ENCODE assay signal across 18 mouse cellular contexts in genomic region chr17:50284845-50285244, GRCm38 (mm10). TPM values are rescaled to one million over a fixed set of nuclear protein-coding genes. Genes with fewer than 3 reads are reported as not detected.
"Had no signal": no experiment of that assay in that cellular context is flagged by ENCODE, and none has a peak within 500 bp of the region (broad histone marks: within the 10 kb centered on the region; RNA-seq: fewer than 3 reads in every experiment).

No protein-coding gene starts in this region.

- H3K27me3 ChIP-seq: midbrain, embryonic 13.5 days; midbrain, embryonic 15.5 days; neural tube, embryonic 12.5 days had no signal

- H3K4me1 ChIP-seq: midbrain, embryonic 13.5 days; midbrain, embryonic 15.5 days; neural tube, embryonic 12.5 days had no signal

- H3K36me3 ChIP-seq: midbrain, embryonic 13.5 days; midbrain, embryonic 15.5 days; neural tube, embryonic 12.5 days had no signal

- H3K9ac ChIP-seq: lung, embryonic 14.5 days; midbrain, embryonic 13.5 days; midbrain, embryonic 15.5 days; neural tube, embryonic 12.5 days had no signal

- H3K27ac ChIP-seq: midbrain, embryonic 13.5 days; midbrain, embryonic 15.5 days; neural tube, embryonic 12.5 days had no signal

- H3K9me3 ChIP-seq: midbrain, embryonic 13.5 days; midbrain, embryonic 15.5 days; neural tube, embryonic 12.5 days had no signal

- H3K4me3 ChIP-seq: midbrain, embryonic 13.5 days; midbrain, embryonic 15.5 days; neural tube, embryonic 12.5 days had no signal

- ATAC-seq: midbrain, embryonic 13.5 days; midbrain, embryonic 15.5 days had no signal

- DNase-seq: lung, adult 18-20 months; lung, embryonic 14.5 days; lung, postnatal 10 days; lung, postnatal 4 days; retina, postnatal 1 day; right cerebral cortex, adult 18-20 months; right cerebral cortex, postnatal 25 days; right cerebral cortex, postnatal 4 days; spleen, adult 18-20 months; thymus, adult 18-20 months; thymus, postnatal 14 days; thymus, postnatal 36 days had no signal

RNA-seq across cellular contexts. Expression of gene Dazl, which starts 8.6 kb away (rescaled TPM):
- total RNA-seq: monocyte, adult 5-6 weeks had no signal
- polyA plus RNA-seq: midbrain, embryonic 11.5 days; neural tube, embryonic 12.5 days; small intestine, adult 2 months had no signal
